Mouse (Mus musculus): ENCODE data around the gene Rps23. TPM values are rescaled to one million over a fixed set of nuclear protein-coding genes. Genes with fewer than 3 reads are reported as not detected.
"Not testable (repeated sequence)": the region's sequence is repeated elsewhere in the genome, so short reads cannot be mapped to it uniquely, and the experiment has no call there.

Rps23 gene
- 434 and 459 TPM in 2 replicates for total RNA-seq (2015; ENCODE audit: low replicate concordance)
- 508 and 714 TPM in 2 replicates for total RNA-seq (2017; ENCODE audit: low replicate concordance)

DNA sequence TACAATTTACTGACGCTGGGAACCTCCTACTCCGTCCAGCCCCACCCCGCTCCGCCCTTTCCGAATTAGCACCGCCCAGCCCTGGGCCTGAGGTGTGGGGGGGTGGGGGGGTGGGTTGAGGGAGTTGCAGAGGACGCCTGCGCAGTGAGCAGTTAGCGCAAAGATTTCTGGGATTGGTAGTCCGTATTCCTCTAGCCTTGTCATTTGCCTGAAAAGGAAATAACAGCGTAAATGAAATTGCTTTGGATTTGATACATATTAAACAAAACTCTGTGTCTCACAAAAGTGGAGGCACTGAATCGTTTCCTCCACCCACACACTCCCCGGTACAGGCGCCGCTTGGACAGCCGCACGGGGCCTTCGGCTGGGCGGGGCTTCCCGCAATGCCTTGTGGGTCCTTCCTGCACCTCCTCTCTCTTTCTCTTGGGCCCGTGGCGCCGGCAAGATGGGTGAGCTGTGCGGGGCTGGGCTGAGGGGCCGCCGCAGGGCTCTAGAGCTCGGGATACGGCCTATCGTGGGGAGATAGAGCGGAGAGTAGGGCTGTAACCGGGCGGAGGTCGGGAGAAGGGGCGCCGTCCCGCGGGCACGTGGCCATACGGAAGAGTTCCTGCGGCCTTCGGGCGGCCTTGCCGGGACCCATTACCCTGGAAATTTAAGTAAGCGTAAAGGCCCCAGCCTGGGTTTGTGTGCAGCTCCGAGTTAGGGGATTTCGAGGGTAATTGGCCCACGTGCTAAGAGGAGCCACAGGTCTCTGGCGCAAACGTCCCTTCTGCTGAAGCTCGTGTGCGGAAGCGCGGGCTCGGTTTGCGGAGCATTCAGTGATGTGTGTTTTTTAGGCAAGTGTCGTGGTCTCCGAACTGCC lies at the start of gene Rps23:
TSS of gene Rps23 (plus strand) at position 208 of the 862 bp plus-strand sequence.
- ATAC-seq (replicated peaks; ENCODE audit: low FRiP score, poor library complexity, severe bottlenecking), result peak; percentile 98

DNA sequence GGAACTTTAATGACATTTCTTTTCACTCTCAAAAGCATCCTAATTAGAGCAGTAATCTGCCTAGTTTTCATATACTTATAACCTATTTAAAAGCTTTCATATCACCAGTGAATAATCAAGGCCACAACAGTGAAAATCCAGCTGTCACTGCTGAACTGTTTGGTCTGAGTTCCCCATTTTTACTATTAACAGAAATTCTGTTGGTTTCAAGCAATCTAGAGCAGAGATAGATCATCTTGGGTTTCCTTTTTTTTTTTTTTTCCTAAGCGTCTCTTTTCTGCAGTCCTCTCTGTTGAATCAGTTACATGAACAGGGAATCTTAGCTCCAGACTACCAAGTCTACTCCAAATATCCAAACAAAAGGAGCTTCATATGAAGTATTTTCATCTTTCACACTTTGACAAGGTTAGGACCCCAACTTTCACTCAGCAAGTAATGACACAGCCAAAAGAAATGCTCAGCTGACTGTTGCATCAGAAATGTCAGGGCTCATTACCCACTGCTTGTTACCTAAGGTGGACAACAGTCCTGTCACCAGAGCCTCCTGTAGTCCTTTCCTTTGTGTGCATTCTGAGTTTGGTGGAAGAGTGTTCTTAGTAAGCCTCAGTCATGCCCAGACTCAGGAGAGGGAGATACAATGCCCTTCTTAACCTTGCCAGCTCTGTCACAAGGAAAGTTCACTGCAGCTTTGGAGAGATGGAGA lies 40.9 kb upstream of the Rps23 start:
- ATAC-seq (replicated peaks; ENCODE audit: low FRiP score, poor library complexity, severe bottlenecking), result no peak

DNA sequence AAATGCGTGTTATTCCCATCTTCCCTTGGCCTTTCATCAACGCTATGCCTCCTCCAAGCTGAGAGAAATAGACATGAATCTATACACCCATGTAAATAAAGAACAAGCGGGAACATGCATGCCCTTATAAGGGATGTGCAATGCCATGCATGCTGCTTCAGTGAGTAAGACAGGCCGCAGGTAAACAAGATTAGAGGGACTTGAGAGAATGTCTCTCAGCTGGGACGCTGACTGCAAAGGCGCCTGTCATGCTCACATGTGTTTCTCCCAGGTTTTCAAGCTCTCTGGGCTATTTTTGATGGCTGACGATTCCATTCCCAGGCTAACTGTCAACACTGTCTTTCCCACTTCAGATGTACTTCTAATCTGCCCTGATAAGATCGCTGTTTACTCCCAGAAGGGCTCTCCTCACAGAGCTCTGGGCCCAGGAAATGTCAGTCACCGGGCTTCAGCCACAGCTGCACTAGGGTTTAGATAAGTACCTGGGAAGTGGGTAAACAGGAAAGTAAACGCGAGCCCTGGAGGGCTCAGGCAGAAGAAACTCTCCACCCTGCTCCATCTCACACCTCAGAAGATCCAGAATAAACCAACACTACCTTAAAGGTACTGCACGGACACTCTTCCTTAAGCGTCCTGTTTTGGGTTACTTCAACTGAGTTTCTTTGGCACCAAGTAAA lies 36.8 kb upstream of the Rps23 start:
- peak; percentile 39 for ATAC-seq (replicated peaks; ENCODE audit: low FRiP score, poor library complexity, severe bottlenecking)

DNA sequence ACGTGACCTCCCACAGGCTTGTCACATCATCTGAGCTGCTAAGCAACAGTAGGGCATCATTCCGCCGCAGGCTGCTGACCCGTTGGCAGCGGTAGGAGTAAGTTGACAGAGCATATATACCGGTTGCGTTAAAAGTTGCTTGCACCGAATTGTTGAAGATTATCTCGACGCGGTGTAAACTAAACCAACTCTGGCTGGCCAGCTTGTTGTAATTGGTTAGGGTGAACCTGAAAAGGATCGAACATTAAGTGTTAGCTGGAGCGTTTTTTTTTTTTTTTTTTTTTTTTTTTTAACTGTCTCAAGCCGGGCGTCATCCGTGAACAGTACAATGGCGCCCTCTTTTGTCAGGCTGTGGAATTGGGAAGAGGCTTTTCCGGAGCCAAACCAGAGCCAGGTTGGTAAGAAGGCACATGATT lies 36.2 kb upstream of the Rps23 start:
- ATAC-seq (replicated peaks; ENCODE audit: low FRiP score, poor library complexity, severe bottlenecking), result peak; percentile 76

DNA sequence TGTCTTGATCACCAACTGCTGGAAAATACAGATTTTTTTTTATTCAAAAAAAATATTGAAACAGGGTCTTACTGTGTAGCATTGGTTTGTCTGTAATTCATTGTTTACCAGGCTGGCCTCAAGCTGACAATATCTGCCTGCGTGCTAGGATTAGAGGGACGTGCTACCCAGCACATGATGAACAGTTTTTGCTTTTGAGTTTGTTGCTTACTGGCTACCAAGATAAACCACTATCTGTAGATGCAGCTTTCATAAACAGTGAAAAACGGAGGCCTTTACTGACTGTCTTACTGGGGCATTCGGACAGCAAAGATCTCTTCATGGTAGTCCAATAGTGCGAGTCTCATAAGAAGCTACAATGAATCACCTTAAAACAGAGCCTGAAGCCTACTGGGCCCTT lies 32.6 kb upstream of the Rps23 start:
- ATAC-seq (replicated peaks; ENCODE audit: low FRiP score, poor library complexity, severe bottlenecking), result peak; percentile 44

DNA sequence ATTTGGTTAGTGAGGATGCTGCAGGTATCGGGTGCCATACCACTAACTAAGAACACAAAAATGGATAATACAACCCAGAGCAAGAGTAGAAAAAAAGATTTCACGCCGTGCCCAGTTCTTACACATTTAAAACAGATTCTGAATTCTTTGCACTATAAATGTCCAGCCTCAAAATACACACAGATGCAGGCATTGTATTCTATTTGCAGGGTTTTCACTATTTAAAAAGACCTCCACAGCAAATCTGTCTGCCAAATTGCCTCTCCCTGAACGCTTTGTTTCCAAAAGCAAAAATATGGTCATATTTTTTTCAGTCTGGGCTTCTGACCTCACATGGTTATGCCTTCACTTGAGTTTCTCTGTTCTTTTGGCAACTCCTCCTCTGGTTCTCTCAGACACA lies 27.9 kb upstream of the Rps23 start:
- ATAC-seq (replicated peaks; ENCODE audit: low FRiP score, poor library complexity, severe bottlenecking), result no peak

DNA sequence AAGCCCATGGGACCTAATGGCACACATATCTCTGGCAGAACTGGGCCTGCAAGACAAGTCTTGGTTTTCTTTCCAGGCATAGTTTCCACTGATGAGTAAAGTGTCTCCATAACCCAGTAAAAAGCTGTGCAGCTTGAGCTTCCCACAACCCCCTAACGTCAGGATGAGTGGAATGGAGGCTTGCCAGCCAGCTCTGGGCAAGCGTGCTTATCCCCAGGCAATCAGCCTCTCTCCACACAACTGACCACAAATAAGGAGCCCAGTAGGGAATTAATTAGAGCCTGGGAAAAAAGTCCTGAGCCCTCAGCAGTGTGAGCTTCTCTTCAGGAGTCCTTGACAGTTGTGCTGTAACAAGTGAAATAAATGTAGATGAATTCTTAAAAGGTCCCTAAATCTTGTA lies 26.7 kb upstream of the Rps23 start:
- no peak for ATAC-seq (replicated peaks; ENCODE audit: low FRiP score, poor library complexity, severe bottlenecking)

DNA sequence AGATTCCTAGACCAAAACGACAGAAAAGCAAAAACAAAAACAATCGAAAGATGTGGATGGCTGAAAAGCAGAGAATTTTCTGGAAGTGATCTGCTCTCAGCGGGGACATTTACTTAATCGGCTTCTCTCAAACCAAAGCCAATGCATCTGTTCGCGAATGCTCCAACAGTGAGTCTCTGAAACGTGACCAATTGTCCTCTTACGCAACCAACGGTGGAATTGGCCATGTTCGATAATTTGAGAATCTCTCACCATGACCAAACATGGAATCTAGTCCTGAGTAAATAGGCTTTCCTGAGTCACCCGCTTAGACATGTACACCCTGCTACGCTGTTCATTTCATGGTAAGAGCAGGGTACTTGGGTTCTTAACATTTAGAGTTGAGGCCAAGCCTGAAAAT lies 25.9 kb upstream of the Rps23 start:
- no peak for ATAC-seq (replicated peaks; ENCODE audit: low FRiP score, poor library complexity, severe bottlenecking)

DNA sequence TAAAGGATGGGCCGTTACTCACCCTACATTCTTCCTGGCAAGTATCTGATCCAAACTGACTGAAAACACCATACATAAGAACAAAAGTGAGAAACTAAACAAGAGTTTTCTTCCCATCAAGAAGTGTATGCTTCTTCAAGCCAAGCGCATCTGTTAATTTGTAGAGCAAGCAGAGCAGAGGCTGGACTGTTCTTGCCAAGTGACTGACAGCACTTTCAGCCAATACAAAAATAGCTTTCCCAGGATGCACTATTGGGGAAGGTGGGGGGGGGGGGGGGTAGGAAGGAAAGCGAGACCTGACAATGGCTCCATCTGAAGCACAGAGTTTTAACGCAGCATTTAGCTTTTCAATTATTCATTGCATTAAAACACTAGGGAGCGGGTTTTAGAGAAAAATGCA lies 17.6 kb upstream of the Rps23 start, which contains the start of gene Atp6ap1l:
TSS of gene Atp6ap1l (minus strand) at position 180 of the 400 bp plus-strand sequence.
- no peak for ATAC-seq (replicated peaks; ENCODE audit: low FRiP score, poor library complexity, severe bottlenecking)

DNA sequence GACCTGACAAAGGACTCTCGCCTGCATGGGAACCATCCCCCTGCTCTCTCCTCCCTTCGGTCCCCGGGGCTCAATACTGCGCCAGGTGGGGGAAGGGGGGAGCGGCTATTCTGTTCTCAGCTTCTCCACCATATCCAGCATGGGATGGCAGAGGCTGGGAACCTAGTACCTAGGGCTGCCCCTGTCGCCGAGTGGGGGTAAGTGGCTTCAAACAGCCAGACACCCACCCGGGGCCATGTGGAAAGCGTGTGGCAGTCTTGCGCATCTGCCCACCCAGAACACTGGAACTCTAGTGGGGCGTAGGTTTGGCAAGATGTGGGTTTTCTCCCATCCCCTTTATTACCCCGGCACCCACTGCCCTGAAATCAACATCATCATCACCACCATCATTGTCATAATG lies 15.4 kb upstream of the Rps23 start:
- ATAC-seq (replicated peaks; ENCODE audit: low FRiP score, poor library complexity, severe bottlenecking), result no peak

DNA sequence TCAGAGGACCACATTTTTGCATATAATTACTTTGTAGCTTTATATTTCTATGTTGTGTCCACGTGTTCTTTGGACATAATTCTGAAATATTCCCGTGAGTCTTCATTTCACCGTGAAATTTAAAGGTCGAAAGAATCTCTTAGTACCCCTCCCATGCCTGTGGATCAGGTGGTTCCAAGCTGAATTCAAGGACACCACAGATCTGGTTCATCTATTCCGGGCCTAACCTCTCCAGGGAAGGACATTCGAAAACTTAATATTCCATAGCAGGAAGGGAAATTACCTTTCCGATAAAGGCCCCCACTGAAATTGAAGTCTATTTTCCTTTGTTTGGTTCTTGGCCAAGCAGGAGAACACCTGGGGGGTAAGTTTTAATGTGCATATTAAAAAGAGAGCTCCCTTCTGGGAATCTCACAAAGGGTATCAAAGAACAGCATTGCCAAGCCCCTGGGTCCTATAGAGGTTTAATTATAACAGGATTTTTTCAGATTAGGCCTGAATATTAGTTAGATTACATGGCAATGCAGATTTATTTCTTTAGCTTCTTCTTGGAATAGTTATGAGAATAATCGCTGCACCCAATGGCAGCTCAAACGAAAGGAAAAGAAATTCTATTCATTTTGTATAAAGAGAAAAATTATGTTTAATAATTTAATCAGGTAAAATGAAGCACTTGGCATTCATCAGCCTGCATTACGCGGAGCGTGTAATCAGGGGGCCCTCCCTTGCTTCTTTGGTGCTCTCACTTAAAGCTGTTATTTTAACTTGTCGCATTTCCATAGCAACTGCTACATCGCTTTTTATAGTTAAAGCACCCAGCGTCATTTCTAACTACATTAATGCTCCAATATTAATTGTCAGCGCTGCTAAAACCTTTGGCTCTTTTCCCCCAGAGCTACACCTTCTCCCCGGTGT lies 9.7 kb upstream of the Rps23 start:
- ATAC-seq (replicated peaks; ENCODE audit: low FRiP score, poor library complexity, severe bottlenecking), result no peak

DNA sequence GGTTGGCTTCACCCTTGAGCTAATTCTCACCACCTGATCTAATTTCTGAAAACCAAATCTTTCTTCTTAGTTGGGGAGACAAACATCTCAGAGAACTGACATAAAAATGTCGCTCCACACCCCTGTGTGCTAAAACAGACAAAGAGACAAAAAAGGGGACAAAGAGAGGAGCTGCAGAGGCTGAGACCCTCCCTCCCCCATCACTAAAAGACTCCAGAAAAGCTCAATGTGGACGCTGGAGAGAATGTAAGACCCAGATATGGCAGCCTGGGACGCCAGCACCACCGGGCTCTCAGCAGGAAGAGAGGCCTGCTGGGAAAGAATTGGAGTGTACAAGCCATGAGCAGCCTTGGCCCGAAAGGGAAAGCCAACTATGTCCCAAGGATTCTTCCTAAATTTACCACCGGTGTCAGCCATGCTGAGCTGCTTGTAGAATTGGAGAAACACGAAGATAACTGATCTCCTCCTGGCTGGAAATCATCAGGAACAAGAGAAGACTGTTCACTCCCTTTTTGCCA lies 9.0 kb upstream of the Rps23 start:
- ATAC-seq (replicated peaks; ENCODE audit: low FRiP score, poor library complexity, severe bottlenecking), result peak; percentile 10; the same call in 1 of the 2 replicates

DNA sequence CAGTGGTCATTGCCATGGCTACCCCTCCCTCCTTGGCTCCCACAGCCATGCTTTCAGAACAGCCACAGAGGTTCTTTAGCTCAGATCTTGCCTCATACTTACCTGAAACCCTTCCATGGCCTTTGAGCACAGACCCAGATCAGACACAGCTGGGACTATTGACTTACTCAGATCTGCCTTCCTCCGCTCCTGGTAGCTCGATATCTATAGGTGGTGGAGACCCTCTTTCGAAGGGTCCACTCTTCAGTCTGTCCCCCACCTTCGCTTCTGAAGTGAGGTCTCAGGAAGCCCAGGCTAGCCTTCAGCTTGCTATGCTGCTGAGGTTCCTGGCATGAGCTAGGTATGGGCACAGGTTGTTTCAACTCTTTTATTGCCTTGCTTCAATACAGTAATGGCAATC lies 8.0 kb upstream of the Rps23 start:
- ATAC-seq (replicated peaks; ENCODE audit: low FRiP score, poor library complexity, severe bottlenecking), result no peak

DNA sequence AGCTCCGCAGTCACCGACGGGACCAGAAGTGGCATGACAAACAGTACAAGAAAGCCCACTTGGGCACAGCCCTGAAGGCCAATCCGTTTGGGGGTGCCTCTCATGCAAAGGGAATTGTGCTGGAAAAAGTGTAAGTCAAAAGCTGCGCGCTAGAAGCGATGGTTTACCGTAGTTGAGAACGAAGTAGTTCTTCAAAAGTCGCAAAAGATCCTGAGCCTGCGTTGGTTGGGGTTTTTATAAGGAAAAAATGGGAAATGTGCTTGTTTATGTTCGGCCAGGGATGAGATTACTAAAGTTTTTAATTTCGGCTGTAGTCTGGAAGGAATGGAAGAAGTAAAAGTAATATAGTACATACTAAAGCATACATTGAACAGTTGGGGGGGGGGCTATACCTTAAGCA lies 859 bp downstream of the Rps23 start:
- ATAC-seq (replicated peaks; ENCODE audit: low FRiP score, poor library complexity, severe bottlenecking), result not testable (repeated sequence)

DNA sequence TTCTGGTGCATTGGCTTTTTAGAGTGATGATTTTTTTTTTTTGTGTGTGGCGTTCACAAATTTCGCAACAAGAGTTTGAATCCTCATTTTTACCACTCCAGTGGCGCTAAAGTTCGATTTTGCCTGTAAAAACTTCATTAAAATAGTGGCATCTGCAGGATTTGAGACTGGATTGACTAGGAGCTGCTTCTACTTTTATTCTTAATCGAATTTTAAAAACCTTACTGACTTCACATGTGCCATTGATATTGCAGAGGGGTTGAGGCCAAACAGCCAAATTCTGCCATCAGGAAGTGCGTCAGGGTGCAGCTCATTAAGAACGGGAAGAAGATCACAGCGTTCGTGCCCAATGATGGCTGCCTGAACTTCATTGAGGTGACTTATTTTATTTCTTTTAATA lies 1.3 kb downstream of the Rps23 start:
- no peak for ATAC-seq (replicated peaks; ENCODE audit: low FRiP score, poor library complexity, severe bottlenecking)

DNA sequence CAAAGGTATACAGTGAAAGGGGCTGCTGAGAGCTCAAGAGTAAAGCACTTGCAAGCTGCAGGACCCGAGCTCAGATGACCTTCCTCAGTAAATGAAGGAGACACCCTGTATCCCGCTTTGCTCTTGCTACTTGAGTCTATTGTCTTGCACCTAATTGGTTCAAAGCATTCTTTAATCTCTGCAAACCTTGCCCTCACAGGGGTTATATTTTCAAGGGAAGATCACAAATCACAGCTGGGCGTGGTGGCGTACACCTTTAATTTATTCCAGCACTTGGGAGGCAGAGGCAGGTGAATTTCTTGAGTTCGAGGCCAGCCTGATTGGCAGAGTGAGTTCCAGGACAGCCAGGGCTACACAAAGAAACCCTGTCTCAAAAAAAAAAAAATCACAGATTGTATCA lies 2.4 kb downstream of the Rps23 start:
- no peak for ATAC-seq (replicated peaks; ENCODE audit: low FRiP score, poor library complexity, severe bottlenecking)

DNA sequence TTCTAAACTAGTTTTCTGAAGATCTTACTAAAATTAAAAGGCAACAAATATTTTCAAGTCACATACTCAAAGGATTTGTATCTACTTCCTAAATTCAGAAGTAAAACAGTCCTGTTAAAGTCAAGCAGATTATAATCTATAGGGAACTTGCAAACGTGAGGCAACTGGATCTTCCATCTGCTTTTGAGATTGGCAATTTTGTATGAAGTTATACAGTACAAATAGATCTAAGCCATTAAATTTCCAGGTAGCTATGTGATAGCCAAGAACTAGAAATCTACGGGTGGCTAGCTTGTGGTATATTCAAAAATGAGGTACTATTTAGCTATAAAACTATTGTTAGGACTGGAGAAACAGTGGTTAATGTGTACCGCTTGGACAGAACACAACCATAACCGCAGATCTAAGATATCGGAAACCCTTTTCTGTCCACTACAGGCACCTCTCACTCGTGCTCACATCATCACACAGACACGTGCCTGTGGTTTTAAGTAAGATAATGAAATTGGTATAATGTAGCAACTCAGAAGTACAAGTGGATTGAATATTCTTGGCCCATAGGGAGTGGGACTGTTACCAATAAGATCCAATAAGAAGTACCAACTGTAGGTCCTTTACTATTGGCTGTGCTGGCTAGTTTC lies 3.5 kb downstream of the Rps23 start:
- ATAC-seq (replicated peaks; ENCODE audit: low FRiP score, poor library complexity, severe bottlenecking), result no peak

DNA sequence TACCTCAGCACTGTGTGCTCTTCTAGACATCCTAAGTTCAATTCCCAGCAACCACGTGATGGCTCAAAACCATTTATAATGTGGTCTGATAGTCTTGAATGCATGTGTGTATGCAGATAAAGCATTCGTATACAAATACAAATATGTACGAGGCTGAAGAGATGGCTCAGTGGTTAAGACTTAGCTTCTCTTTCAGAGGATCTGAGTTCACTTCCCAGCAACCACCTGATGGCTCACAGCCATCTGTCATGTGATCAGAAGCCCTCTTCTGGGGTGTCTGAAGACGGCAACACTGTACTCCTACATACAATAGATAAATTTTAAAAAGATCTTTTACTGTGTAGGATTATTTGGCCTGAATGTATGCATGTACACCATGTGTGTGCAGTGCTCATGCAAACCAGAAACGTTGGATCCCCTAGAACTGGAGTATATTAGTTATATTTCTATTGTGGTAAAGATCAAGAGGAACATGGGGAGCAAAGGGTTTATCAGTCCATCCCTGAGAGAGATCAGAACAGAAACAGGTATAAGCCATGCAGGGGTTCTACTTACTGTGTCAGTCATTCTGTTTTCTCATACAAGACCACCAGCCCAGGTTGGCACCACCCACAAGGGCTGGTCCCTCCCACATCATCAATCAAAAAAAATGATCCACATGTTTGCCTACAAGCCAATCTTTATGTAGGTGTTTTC lies 4.3 kb downstream of the Rps23 start:
- ATAC-seq (replicated peaks; ENCODE audit: low FRiP score, poor library complexity, severe bottlenecking), result no peak

Data from erythroid progenitor cell, adult 5-6 weeks (primary cell).